16 mouse cellular contexts compared by ENCODE assay signal in genomic region chr10:123199119-123199518, GRCm38 (mm10). TPM values are rescaled to one million over a fixed set of nuclear protein-coding genes. Genes with fewer than 3 reads are reported as not detected.
DNase-seq lines count a peak whose midpoint lies in the region; ATAC-seq lines count a peak whose summit lies in the region.
"Had no signal": no experiment of that assay in that cellular context is flagged by ENCODE, and none has a peak within 500 bp of the region (broad histone marks: within the 10 kb centered on the region; RNA-seq: fewer than 3 reads in every experiment).

No protein-coding gene starts in this region.

- peak; percentile 22 to 28 for DNase-seq in adrenal gland, postnatal 36 days
- no peak for DNase-seq in adrenal gland, adult 8-10 months
- peak; percentile 88 for DNase-seq in MEL-GATA-1-ER (ENCODE audit: extremely low read depth, low read depth)
- DNase-seq in spleen, postnatal 4 days (ENCODE audit: low spot score in 2 of 2), result no peak
- DNase-seq in cerebellum, adult 9-10 months, result no peak
- DNase-seq: cerebellum, adult 11-12 months; cerebellum, adult 9-11 months; cerebellum, postnatal 36 days; gastrocnemius, adult 2 months; gastrocnemius, postnatal 25 days; heart, postnatal 36 days had no signal

- ATAC-seq in common myeloid progenitor, adult 5-6 weeks (replicated peaks; ENCODE audit: low read depth, poor library complexity, severe bottlenecking), result 0 out of 2 replicates have a peak, but pooled peaks have one; percentile 15
- ATAC-seq: activated CD4-positive, CD25-positive, alpha-beta regulatory T cell, adult 4 months; forebrain, embryonic 14.5 days; intestine, embryonic 16.5 days; Patski had no signal

RNA-seq across cellular contexts. Expression of gene Usp15, which starts 2.3 kb away (rescaled TPM):
- total RNA-seq in adrenal gland, postnatal 36 days (2021), result 10 to 100 TPM; 88.5 to 93.7 TPM
- 10 to 100 TPM; 69.7 to 90.3 (median 73.2) TPM for total RNA-seq in adrenal gland, adult 8-10 months (2022)
- total RNA-seq in common myeloid progenitor, adult 5-6 weeks (2017), result 260 and 320 TPM in 2 replicates

Comparison
In these comparisons a context has a peak if more than half of its experiments do, and no peak if none do; other contexts are left out.
1. DNase-seq: peak in adrenal gland, postnatal 36 days (2 of 2) and MEL-GATA-1-ER (single experiment); none in adrenal gland, adult 8-10 months (single experiment), spleen, postnatal 4 days (0 of 2) and cerebellum, adult 9-10 months (single experiment).